Mouse (Mus musculus): ENCODE data around the gene Hacd4. TPM values are rescaled to one million over a fixed set of nuclear protein-coding genes. Genes with fewer than 3 reads are reported as not detected.

The Hacd4 gene
- polyA plus RNA-seq, 1 experiment from 2014 or later, result 2.8 TPM

GRCm38 (mm10) chr4:88390036-88390435 lies 48.7 kb downstream of the Hacd4 start:
- Histone ChIP-seq H3K9me3 (ENCODE audit: control insufficient read depth, low read length) (no peaks in the 10 kb centered on the region), H3K27ac (ENCODE audit: low read length) (no peak overlapping the region), H3K4me2 (ENCODE audit: low read length) (no peak overlapping the region), H3K36me3 (ENCODE audit: control insufficient read depth, insufficient read depth) (peaks cover 4% of the 10 kb centered on the region; the same call in 1 of the 2 replicates), H3K4me1 (replicated peaks; ENCODE audit: control insufficient read depth, insufficient read depth, low read length) (no peaks in the 10 kb centered on the region), H3K9ac (replicated peaks; ENCODE audit: low read depth, low read length) (no peak overlapping the region), H3K27me3 (replicated peaks; ENCODE audit: control insufficient read depth, insufficient read depth, low read length) (no peaks in the 10 kb centered on the region), H3K4me3 (replicated peaks; ENCODE audit: low read length) (no peak overlapping the region)
- no peak for ATAC-seq
- WGBS, result 97% methylated on average over 1 of the region's 1 CpGs

- H3K27ac ChIP-seq (ENCODE audit: low read length), result peak overlapping the region; percentile 14; the same call in 1 of the 2 replicates
- H3K4me3 ChIP-seq (replicated peaks; ENCODE audit: low read length), result no peak overlapping the region
- no peak overlapping the region for H3K4me2 ChIP-seq (ENCODE audit: low read length)
- H3K9me3 ChIP-seq (ENCODE audit: control insufficient read depth, low read length), result no peaks in the 10 kb centered on the region
- H3K36me3 ChIP-seq (ENCODE audit: control insufficient read depth, insufficient read depth), result no peaks in the 10 kb centered on the region
- peaks cover 7% of the 10 kb centered on the region for H3K4me1 ChIP-seq (replicated peaks; ENCODE audit: control insufficient read depth, insufficient read depth, low read length)
- H3K27me3 ChIP-seq (replicated peaks; ENCODE audit: control insufficient read depth, insufficient read depth, low read length), result no peaks in the 10 kb centered on the region
- peak; percentile 50 for ATAC-seq
- WGBS, result 40% methylated on average over 18 of the region's 18 CpGs
- no peak overlapping the region for H3K9ac ChIP-seq (replicated peaks; ENCODE audit: low read depth, low read length)
Measured at GRCm38 (mm10) chr4:88372293-88373224, 66.2 kb downstream of the Hacd4 start.

GRCm38 (mm10) chr4:88370819-88371218 lies 67.9 kb downstream of the Hacd4 start:
- no peak overlapping the region for H3K4me3 ChIP-seq (replicated peaks; ENCODE audit: low read length)
- no peak for ATAC-seq
- H3K36me3 ChIP-seq (ENCODE audit: control insufficient read depth, insufficient read depth), result no peaks in the 10 kb centered on the region
- WGBS, result 70% methylated on average over 8 of the region's 8 CpGs
- H3K9me3 ChIP-seq (ENCODE audit: control insufficient read depth, low read length), result no peaks in the 10 kb centered on the region
- H3K4me1 ChIP-seq (replicated peaks; ENCODE audit: control insufficient read depth, insufficient read depth, low read length), result peaks cover 7% of the 10 kb centered on the region
- H3K4me2 ChIP-seq (ENCODE audit: low read length), result no peak overlapping the region
- no peaks in the 10 kb centered on the region for H3K27me3 ChIP-seq (replicated peaks; ENCODE audit: control insufficient read depth, insufficient read depth, low read length)
- H3K9ac ChIP-seq (replicated peaks; ENCODE audit: low read depth, low read length), result no peak overlapping the region
- no peak overlapping the region for H3K27ac ChIP-seq (ENCODE audit: low read length)

GRCm38 (mm10) chr4:88369951-88370350 lies 68.8 kb downstream of the Hacd4 start:
- no peaks in the 10 kb centered on the region for H3K27me3 ChIP-seq (replicated peaks; ENCODE audit: control insufficient read depth, insufficient read depth, low read length)
- no peak overlapping the region for H3K4me2 ChIP-seq (ENCODE audit: low read length)
- H3K9me3 ChIP-seq (ENCODE audit: control insufficient read depth, low read length), result no peaks in the 10 kb centered on the region
- no peak overlapping the region for H3K4me3 ChIP-seq (replicated peaks; ENCODE audit: low read length)
- peaks cover 7% of the 10 kb centered on the region for H3K4me1 ChIP-seq (replicated peaks; ENCODE audit: control insufficient read depth, insufficient read depth, low read length)
- H3K9ac ChIP-seq (replicated peaks; ENCODE audit: low read depth, low read length), result no peak overlapping the region
- 93% methylated on average over 6 of the region's 6 CpGs for WGBS
- H3K27ac ChIP-seq (ENCODE audit: low read length), result no peak overlapping the region
- no peaks in the 10 kb centered on the region for H3K36me3 ChIP-seq (ENCODE audit: control insufficient read depth, insufficient read depth)
- no peak for ATAC-seq

- Histone ChIP-seq H3K4me3 (replicated peaks; ENCODE audit: low read length) (no peak overlapping the region), H3K36me3 (ENCODE audit: control insufficient read depth, insufficient read depth) (peaks cover 6% of the 10 kb centered on the region; the same call in 1 of the 2 replicates), H3K4me1 (replicated peaks; ENCODE audit: control insufficient read depth, insufficient read depth, low read length) (no peaks in the 10 kb centered on the region), H3K27ac (ENCODE audit: low read length) (no peak overlapping the region), H3K27me3 (replicated peaks; ENCODE audit: control insufficient read depth, insufficient read depth, low read length) (no peaks in the 10 kb centered on the region), H3K9ac (replicated peaks; ENCODE audit: low read depth, low read length) (no peak overlapping the region), H3K9me3 (ENCODE audit: control insufficient read depth, low read length) (no peaks in the 10 kb centered on the region), H3K4me2 (ENCODE audit: low read length) (no peak overlapping the region)
- WGBS, result 90% methylated on average over 3 of the region's 3 CpGs
- ATAC-seq, result no peak
Measured at GRCm38 (mm10) chr4:88357431-88357830, 81.3 kb downstream of the Hacd4 start.

GRCm38 (mm10) chr4:88356652-88357051 lies 82.1 kb downstream of the Hacd4 start:
- no peak for ATAC-seq
- no peak overlapping the region for H3K4me2 ChIP-seq (ENCODE audit: low read length)
- no peaks in the 10 kb centered on the region for H3K9me3 ChIP-seq (ENCODE audit: control insufficient read depth, low read length)
- 68% methylated on average over 2 of the region's 2 CpGs for WGBS
- H3K4me1 ChIP-seq (replicated peaks; ENCODE audit: control insufficient read depth, insufficient read depth, low read length), result no peaks in the 10 kb centered on the region
- H3K4me3 ChIP-seq (replicated peaks; ENCODE audit: low read length), result no peak overlapping the region
- no peak overlapping the region for H3K27ac ChIP-seq (ENCODE audit: low read length)
- H3K9ac ChIP-seq (replicated peaks; ENCODE audit: low read depth, low read length), result no peak overlapping the region
- no peaks in the 10 kb centered on the region for H3K27me3 ChIP-seq (replicated peaks; ENCODE audit: control insufficient read depth, insufficient read depth, low read length)
- H3K36me3 ChIP-seq (ENCODE audit: control insufficient read depth, insufficient read depth), result peaks cover 6% of the 10 kb centered on the region; the same call in 1 of the 2 replicates

GRCm38 (mm10) chr4:88350910-88351309 lies 87.8 kb downstream of the Hacd4 start:
- Histone ChIP-seq H3K4me3 (replicated peaks; ENCODE audit: low read length) (no peak overlapping the region), H3K4me1 (replicated peaks; ENCODE audit: control insufficient read depth, insufficient read depth, low read length) (0 out of 2 replicates have a peak, but pooled peaks cover 4% of the 10 kb centered on the region), H3K9ac (replicated peaks; ENCODE audit: low read depth, low read length) (0 out of 2 replicates have a peak overlapping the region, but pooled peaks have one; percentile 32), H3K36me3 (ENCODE audit: control insufficient read depth, insufficient read depth) (no peaks in the 10 kb centered on the region), H3K4me2 (ENCODE audit: low read length) (no peak overlapping the region), H3K9me3 (ENCODE audit: control insufficient read depth, low read length) (no peaks in the 10 kb centered on the region), H3K27ac (ENCODE audit: low read length) (no peak overlapping the region), H3K27me3 (replicated peaks; ENCODE audit: control insufficient read depth, insufficient read depth, low read length) (no peaks in the 10 kb centered on the region)
- 2% methylated on average over 4 of the region's 4 CpGs for WGBS
- peak; percentile 91 for ATAC-seq

Other genes with a start within 250 kb of the Hacd4 start
- not detected in 2 replicates for gene Ifnb1, start 83.8 kb upstream of the Hacd4 start, polyA plus RNA-seq (2015; fragmentation: Nextera tagmentation; extraction: Ambion mirVana)
- not detected in 2 replicates for gene Ifna15, start 119.3 kb upstream of the Hacd4 start, polyA plus RNA-seq (2015; fragmentation: Nextera tagmentation; extraction: Ambion mirVana)
- not detected in 2 replicates for gene Ifna14, start 132.9 kb upstream of the Hacd4 start, polyA plus RNA-seq (2015; fragmentation: Nextera tagmentation; extraction: Ambion mirVana)
- not detected in 2 replicates for gene Ifna9, start 153.5 kb upstream of the Hacd4 start, polyA plus RNA-seq (2015; fragmentation: Nextera tagmentation; extraction: Ambion mirVana)
- not detected in 2 replicates for gene Ifna12, start 164.4 kb upstream of the Hacd4 start, polyA plus RNA-seq (2015; fragmentation: Nextera tagmentation; extraction: Ambion mirVana)
- not detected in 2 replicates for gene C87499, start 195.5 kb upstream of the Hacd4 start, polyA plus RNA-seq (2015; fragmentation: Nextera tagmentation; extraction: Ambion mirVana)
- gene Ifna13, start 205.5 kb upstream of the Hacd4 start, polyA plus RNA-seq (2015; fragmentation: Nextera tagmentation; extraction: Ambion mirVana), result not detected in 2 replicates
- not detected in 2 replicates for gene Ifna16, start 238.0 kb upstream of the Hacd4 start, polyA plus RNA-seq (2015; fragmentation: Nextera tagmentation; extraction: Ambion mirVana)
- gene Ifna2, start 245.0 kb upstream of the Hacd4 start, polyA plus RNA-seq (2015; fragmentation: Nextera tagmentation; extraction: Ambion mirVana), result not detected in 2 replicates